Mouse (Mus musculus): ENCODE results near the gene Kctd6.

DNA sequence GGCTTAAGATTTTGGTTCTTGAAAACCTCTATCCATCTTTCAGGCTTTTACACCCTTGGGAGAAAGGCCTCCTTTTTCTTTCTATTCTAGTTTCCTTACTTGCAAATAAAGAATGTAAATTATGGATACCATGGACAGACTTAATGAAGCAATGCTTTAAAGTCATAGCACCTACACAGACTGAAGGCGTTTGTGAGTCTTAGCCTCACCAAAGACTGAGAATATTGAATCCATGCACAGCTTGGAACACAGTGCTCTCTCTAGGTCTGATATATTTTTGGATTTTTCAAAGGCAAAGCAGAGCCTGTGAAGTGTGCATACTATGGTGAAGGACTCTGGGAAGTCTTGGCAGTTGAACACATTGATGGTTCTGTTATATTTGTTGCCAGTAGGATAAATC lies 35.3 kb downstream of the Kctd6 start:
- no peak for TF ChIP-seq CTCF (IDR thresholded peaks at IDR 0.05; ENCODE audit: low read depth)
- TF ChIP-seq EP300 (IDR thresholded peaks at IDR 0.05; ENCODE audit: low read depth): no peak

Data from liver, embryonic 14.5 days (tissue).